Mouse (Mus musculus) limb, embryonic 13.5 days (tissue): ENCODE results near the gene Olfr1325. TPM values are rescaled to one million over a fixed set of nuclear protein-coding genes. Genes with fewer than 3 reads are reported as not detected.
"Not testable (repeated sequence)": the region's sequence is repeated elsewhere in the genome, so short reads cannot be mapped to it uniquely, and the experiment has no call there.

Experiments
- ATAC-seq: fragments of 200-750 bp; cut with Nextera tagmentation; 2 replicates; pipeline ENCODE4 v1.8.0; 2017; ENCODE audit warnings: low read depth, moderate number of reproducible peaks, moderate TSS enrichment; ENCODE audit not compliant: low FRiP score
- H3K27ac ChIP-seq: fragments of 300-500 bp; sonication (generic); 2 replicates; pipeline ENCODE4 v1.5.1; 2015; ENCODE audit warnings: inconsistent platforms, mild to moderate bottlenecking, moderate library complexity
- H3K27me3 ChIP-seq: fragments of 300-500 bp; sonication (generic); 2 replicates; pipeline ENCODE4 v1.6.1; 2015; ENCODE audit warnings: mild to moderate bottlenecking, inconsistent platforms
- H3K36me3 ChIP-seq: fragments of 300-500 bp; sonication (generic); 2 replicates; pipeline ENCODE4 v1.6.1; 2015; ENCODE audit warnings: inconsistent platforms, mild to moderate bottlenecking, moderate library complexity
- H3K4me1 ChIP-seq: fragments of 300-500 bp; sonication (generic); 2 replicates; pipeline ENCODE4 v1.6.1; 2015; ENCODE audit warnings: inconsistent platforms
- H3K4me2 ChIP-seq: fragments of 300-500 bp; sonication (generic); replicated peaks from 2 replicates; pipeline ENCODE4 v1.6.1; 2015; ENCODE audit warnings: inconsistent platforms, mild to moderate bottlenecking, moderate library complexity
- H3K4me3 ChIP-seq: fragments of 300-500 bp; sonication (generic); 2 replicates; pipeline ENCODE4 v1.5.1; 2015; ENCODE audit warnings: moderate library complexity, mild to moderate bottlenecking, inconsistent platforms
- H3K9ac ChIP-seq: fragments of 300-500 bp; sonication (generic); 2 replicates; pipeline ENCODE4 v1.6.1; 2015; ENCODE audit warnings: mild to moderate bottlenecking, inconsistent platforms
- H3K9me3 ChIP-seq: fragments of 300-500 bp; sonication (generic); 2 replicates; pipeline ENCODE4 v1.6.1; 2016; ENCODE audit warnings: inconsistent platforms
- WGBS: fragments of 180-500 bp; shearing (Covaris S2); methylation state at CpG from one replicate; pipeline ENCODE4 v1.1.7; 2015; 5-methylcytosine and 5-hydroxymethylcytosine counted together
- polyA plus RNA-seq: library from polyadenylated mRNA; unstranded; fragments of >200 nt; fragmentation: Nextera tagmentation; extraction: Ambion mirVana; gene quantifications from 2 replicates; pipeline ENCODE4 v1.2.1, GENCODE M21; 2015

Olfr1325 gene
- not detected in 2 replicates for polyA plus RNA-seq

- Histone ChIP-seq H3K9ac (no peak within 1 kb of the TSS), H3K4me2 (no peak within 1 kb of the TSS), H3K27me3 (no peaks in the 10 kb centered on the region), H3K9me3 (no peaks in the 10 kb centered on the region), H3K27ac (no peak within 1 kb of the TSS), H3K4me1 (no peaks in the 10 kb centered on the region), H3K4me3 (no peak within 1 kb of the TSS), H3K36me3 (no peaks in the 10 kb centered on the region)
- no peak for ATAC-seq
- 86% methylated on average over 2 of the region's 2 CpGs for WGBS
Observed at GRCm38 (mm10) chrX:74592379-74592778, at the start of gene Olfr1325. TSS of gene Olfr1325 (plus strand) at chrX:74592679.

- no peak for ATAC-seq
- no peak within 1 kb of the TSS for H3K4me3 ChIP-seq
- H3K4me1 ChIP-seq, result no peaks in the 10 kb centered on the region
- no peak within 1 kb of the TSS for H3K27ac ChIP-seq
- no peaks in the 10 kb centered on the region for H3K36me3 ChIP-seq
- H3K9ac ChIP-seq, result no peak within 1 kb of the TSS
- H3K27me3 ChIP-seq, result no peaks in the 10 kb centered on the region
- no peak within 1 kb of the TSS for H3K4me2 ChIP-seq
- no peaks in the 10 kb centered on the region for H3K9me3 ChIP-seq
Observed at GRCm38 (mm10) chrX:74574788-74575187, 17.7 kb upstream of the Olfr1325 start, which contains the start of gene Olfr1326-ps1. TSS of gene Olfr1326-ps1 (minus strand) at chrX:74574888.

- ATAC-seq, H3K4me1 ChIP-seq, H3K9ac ChIP-seq, H3K36me3 ChIP-seq, H3K27ac ChIP-seq, H3K4me2 ChIP-seq, H3K9me3 ChIP-seq, H3K27me3 ChIP-seq, H3K4me3 ChIP-seq: not testable (repeated sequence)
- 73% methylated on average over 2 of the region's 5 CpGs for WGBS
Observed at GRCm38 (mm10) chrX:74645466-74646323, 53.2 kb downstream of the Olfr1325 start, which contains the start of gene Gm5640. TSS of gene Gm5640 (minus strand) at chrX:74645635.

- not testable (repeated sequence) for H3K9me3 ChIP-seq, H3K36me3 ChIP-seq, H3K4me1 ChIP-seq, H3K9ac ChIP-seq, H3K27me3 ChIP-seq, H3K27ac ChIP-seq, H3K4me2 ChIP-seq, ATAC-seq, H3K4me3 ChIP-seq
- no CpG with 5 or more reads among the region's 1 CpGs for WGBS
Observed at GRCm38 (mm10) chrX:74646393-74646792, 53.9 kb downstream of the Olfr1325 start.

Other genes with a start within 250 kb of the Olfr1325 start
- gene Lage3, start 239.1 kb upstream of the Olfr1325 start, polyA plus RNA-seq, result 114 and 115 TPM in 2 replicates
- 62.2 and 68.2 TPM in 2 replicates for gene Ubl4a, start 219.5 kb upstream of the Olfr1325 start, polyA plus RNA-seq
- 19.6 and 21.3 TPM in 2 replicates for gene Slc10a3, start 219.3 kb upstream of the Olfr1325 start, polyA plus RNA-seq
- gene Fam3a, start 199.4 kb upstream of the Olfr1325 start, polyA plus RNA-seq, result 42.3 and 43.5 TPM in 2 replicates
- gene Ikbkg, start 199.4 kb upstream of the Olfr1325 start, polyA plus RNA-seq, result 18.2 and 18.4 TPM in 2 replicates
- gene G6pdx, start 163.5 kb upstream of the Olfr1325 start, polyA plus RNA-seq, result 45.6 and 47.0 TPM in 2 replicates
- gene Gm6880, start 111.3 kb upstream of the Olfr1325 start, polyA plus RNA-seq, result 2.1 and 4.3 TPM in 2 replicates
- gene Olfr1326-ps1, start 17.8 kb upstream of the Olfr1325 start, polyA plus RNA-seq, result not detected in 2 replicates
- 0.06 TPM in 1 of 2 replicates, not detected in the other for gene Gm5640, start 53.0 kb downstream of the Olfr1325 start, polyA plus RNA-seq
- 0.32 TPM in 1 of 2 replicates, not detected in the other for gene Gm6890, start 148.2 kb downstream of the Olfr1325 start, polyA plus RNA-seq
- not detected in 2 replicates for gene Gm5936, start 244.5 kb downstream of the Olfr1325 start, polyA plus RNA-seq